Mouse (Mus musculus) cerebellum, adult 8-10 months (tissue): ENCODE results near the gene Sobp.

Experiments
- DNase-seq: peaks from one replicate; pipeline ENCODE4 v3.0.0; 2022

Gene Sobp

GRCm38 (mm10) chr10:43174326-43175155 is at the start of gene Sobp, which contains the start of gene 9030612E09Rik:
Sobp (minus strand) TSS chr10:43174530.
9030612E09Rik (plus strand) TSS chr10:43174704.
- DNase-seq: peak; percentile 78

- no peak for DNase-seq
Observed at GRCm38 (mm10) chr10:43223391-43223790, 49.1 kb upstream of the Sobp start.

GRCm38 (mm10) chr10:43221659-43222058 is 47.3 kb upstream of the Sobp start:
- no peak for DNase-seq

GRCm38 (mm10) chr10:43220910-43221625 is 46.7 kb upstream of the Sobp start, which contains the start of gene Pdss2:
Pdss2 (plus strand) TSS chr10:43221486.
- peak; percentile 90 for DNase-seq

- no peak for DNase-seq
Observed at GRCm38 (mm10) chr10:43220479-43220878, 46.1 kb upstream of the Sobp start.

- DNase-seq: no peak
Observed at GRCm38 (mm10) chr10:43217361-43217900, 43.1 kb upstream of the Sobp start.

GRCm38 (mm10) chr10:43211866-43212265 is 37.5 kb upstream of the Sobp start:
- peak; percentile 19 for DNase-seq

GRCm38 (mm10) chr10:43203865-43204264 is 29.5 kb upstream of the Sobp start:
- DNase-seq: no peak

- DNase-seq: no peak
Observed at GRCm38 (mm10) chr10:43200206-43200605, 25.9 kb upstream of the Sobp start.

- DNase-seq: no peak
Observed at GRCm38 (mm10) chr10:43180313-43180912, 6.1 kb upstream of the Sobp start.

- DNase-seq: peak; percentile 46
Observed at GRCm38 (mm10) chr10:43175156-43175601, 849 bp upstream of the Sobp start.

- no peak for DNase-seq
Observed at GRCm38 (mm10) chr10:43173828-43174325, 453 bp downstream of the Sobp start.

GRCm38 (mm10) chr10:43173141-43173827 is 1.0 kb downstream of the Sobp start:
- peak; percentile 54 for DNase-seq

- DNase-seq: no peak
Observed at GRCm38 (mm10) chr10:43172554-43172953, 1.8 kb downstream of the Sobp start.

- DNase-seq: no peak
Observed at GRCm38 (mm10) chr10:43172066-43172465, 2.3 kb downstream of the Sobp start.

- DNase-seq: no peak
Observed at GRCm38 (mm10) chr10:43171106-43171505, 3.2 kb downstream of the Sobp start.

GRCm38 (mm10) chr10:43168847-43169246 is 5.5 kb downstream of the Sobp start:
- no peak for DNase-seq

GRCm38 (mm10) chr10:43166817-43167216 is 7.5 kb downstream of the Sobp start:
- DNase-seq: no peak

GRCm38 (mm10) chr10:43166146-43166545 is 8.2 kb downstream of the Sobp start:
- DNase-seq: no peak

GRCm38 (mm10) chr10:43164406-43164805 is 9.9 kb downstream of the Sobp start:
- DNase-seq: no peak

GRCm38 (mm10) chr10:43162318-43162717 is 12.0 kb downstream of the Sobp start:
- DNase-seq: no peak

GRCm38 (mm10) chr10:43159333-43159732 is 15.0 kb downstream of the Sobp start:
- no peak for DNase-seq
